Mouse (Mus musculus): Measurements from ENCODE around the gene Camta1. TPM values are rescaled to one million over a fixed set of nuclear protein-coding genes. Genes with fewer than 3 reads are reported as not detected.
A peak's percentile ranks its signal among the peaks of the same experiment; 100 is the strongest.

Camta1 gene
- total RNA-seq, 1 experiment from 2014 or later: 34.9 TPM

- ATAC-seq (replicated peaks; ENCODE audit: low read depth, poor library complexity, severe bottlenecking): no peak
Measured at GRCm38 (mm10) chr4:150956369-150957105, 905.1 kb downstream of the Camta1 start.

- no peak for ATAC-seq (replicated peaks; ENCODE audit: low read depth, poor library complexity, severe bottlenecking)
Measured at GRCm38 (mm10) chr4:150950972-150951371, 910.7 kb downstream of the Camta1 start.

- no peak for ATAC-seq (replicated peaks; ENCODE audit: low read depth, poor library complexity, severe bottlenecking)
Measured at GRCm38 (mm10) chr4:150944707-150945106, 917.0 kb downstream of the Camta1 start.

- no peak for ATAC-seq (replicated peaks; ENCODE audit: low read depth, poor library complexity, severe bottlenecking)
Measured at GRCm38 (mm10) chr4:150939991-150940651, 921.6 kb downstream of the Camta1 start.

- no peak for ATAC-seq (replicated peaks; ENCODE audit: low read depth, poor library complexity, severe bottlenecking)
Measured at GRCm38 (mm10) chr4:150938063-150938452, 923.6 kb downstream of the Camta1 start.

GRCm38 (mm10) chr4:150937293-150938062 lies 924.2 kb downstream of the Camta1 start:
- ATAC-seq (replicated peaks; ENCODE audit: low read depth, poor library complexity, severe bottlenecking): no peak

GRCm38 (mm10) chr4:150933503-150933902 lies 928.2 kb downstream of the Camta1 start:
- no peak for ATAC-seq (replicated peaks; ENCODE audit: low read depth, poor library complexity, severe bottlenecking)

GRCm38 (mm10) chr4:150927789-150928188 lies 933.9 kb downstream of the Camta1 start:
- no peak for ATAC-seq (replicated peaks; ENCODE audit: low read depth, poor library complexity, severe bottlenecking)

- no peak for ATAC-seq (replicated peaks; ENCODE audit: low read depth, poor library complexity, severe bottlenecking)
Measured at GRCm38 (mm10) chr4:150926924-150927705, 934.6 kb downstream of the Camta1 start.

GRCm38 (mm10) chr4:150925923-150926322 lies 935.8 kb downstream of the Camta1 start:
- no peak for ATAC-seq (replicated peaks; ENCODE audit: low read depth, poor library complexity, severe bottlenecking)

GRCm38 (mm10) chr4:150924936-150925335 lies 936.7 kb downstream of the Camta1 start:
- no peak for ATAC-seq (replicated peaks; ENCODE audit: low read depth, poor library complexity, severe bottlenecking)

GRCm38 (mm10) chr4:150924308-150924707 lies 937.4 kb downstream of the Camta1 start:
- ATAC-seq (replicated peaks; ENCODE audit: low read depth, poor library complexity, severe bottlenecking): peak; percentile 69

GRCm38 (mm10) chr4:150921206-150921605 lies 940.5 kb downstream of the Camta1 start:
- no peak for ATAC-seq (replicated peaks; ENCODE audit: low read depth, poor library complexity, severe bottlenecking)

GRCm38 (mm10) chr4:150917336-150918027 lies 944.2 kb downstream of the Camta1 start:
- ATAC-seq (replicated peaks; ENCODE audit: low read depth, poor library complexity, severe bottlenecking): no peak

GRCm38 (mm10) chr4:150915181-150915906 lies 946.3 kb downstream of the Camta1 start:
- no peak for ATAC-seq (replicated peaks; ENCODE audit: low read depth, poor library complexity, severe bottlenecking)

- peak; percentile 81 for ATAC-seq (replicated peaks; ENCODE audit: low read depth, poor library complexity, severe bottlenecking)
Measured at GRCm38 (mm10) chr4:150914290-150914733, 947.4 kb downstream of the Camta1 start, which contains the start of the genes Park7 and Tnfrsf9. Park7 (minus strand) TSS chr4:150914437. Tnfrsf9 (plus strand) TSS chr4:150914562.

GRCm38 (mm10) chr4:150913743-150914142 lies 947.9 kb downstream of the Camta1 start:
- no peak for ATAC-seq (replicated peaks; ENCODE audit: low read depth, poor library complexity, severe bottlenecking)

GRCm38 (mm10) chr4:150910164-150910951 lies 951.3 kb downstream of the Camta1 start:
- no peak for ATAC-seq (replicated peaks; ENCODE audit: low read depth, poor library complexity, severe bottlenecking)

Data from common myeloid progenitor, adult 5-6 weeks (primary cell).